Mouse (Mus musculus): Measurements from ENCODE around the gene 9130213A22Rik.

Gene 9130213A22Rik

GRCm38 (mm10) chr11:69123693-69124497, 1.5 kb upstream of the 9130213A22Rik start:
- DNase-seq (ENCODE audit: low spot score): peak; percentile 97

GRCm38 (mm10) chr11:69123056-69123692, 785 bp upstream of the 9130213A22Rik start:
- DNase-seq (ENCODE audit: low spot score): peak; percentile 96

GRCm38 (mm10) chr11:69121741-69122335, 551 bp downstream of the 9130213A22Rik start:
- no peak for DNase-seq (ENCODE audit: low spot score)

GRCm38 (mm10) chr11:69121001-69121740, 1.2 kb downstream of the 9130213A22Rik start:
- peak; percentile 48 for DNase-seq (ENCODE audit: low spot score)

GRCm38 (mm10) chr11:69120221-69121000, 2.0 kb downstream of the 9130213A22Rik start, which contains the start of gene Hes7:
TSS of gene Hes7 (plus strand) at chr11:69120404.
- peak; percentile 66 for DNase-seq (ENCODE audit: low spot score)

- DNase-seq (ENCODE audit: low spot score): peak; percentile 5
Observed at GRCm38 (mm10) chr11:69119446-69120155, 2.8 kb downstream of the 9130213A22Rik start.

- DNase-seq (ENCODE audit: low spot score): peak; percentile 99
Observed at GRCm38 (mm10) chr11:69118765-69119164, 3.6 kb downstream of the 9130213A22Rik start.

- peak; percentile 61 for DNase-seq (ENCODE audit: low spot score)
Observed at GRCm38 (mm10) chr11:69117737-69118695, 4.4 kb downstream of the 9130213A22Rik start.

GRCm38 (mm10) chr11:69116843-69117242, 5.5 kb downstream of the 9130213A22Rik start:
- no peak for DNase-seq (ENCODE audit: low spot score)

GRCm38 (mm10) chr11:69114621-69115020, 7.8 kb downstream of the 9130213A22Rik start:
- no peak for DNase-seq (ENCODE audit: low spot score)

- no peak for DNase-seq (ENCODE audit: low spot score)
Observed at GRCm38 (mm10) chr11:69114018-69114417, 8.4 kb downstream of the 9130213A22Rik start.

- no peak for DNase-seq (ENCODE audit: low spot score)
Observed at GRCm38 (mm10) chr11:69111865-69112264, 10.5 kb downstream of the 9130213A22Rik start.

GRCm38 (mm10) chr11:69111051-69111810, 11.2 kb downstream of the 9130213A22Rik start:
- no peak for DNase-seq (ENCODE audit: low spot score)

GRCm38 (mm10) chr11:69110319-69111046, 11.9 kb downstream of the 9130213A22Rik start:
- peak; percentile 97 for DNase-seq (ENCODE audit: low spot score)

GRCm38 (mm10) chr11:69109032-69109900, 13.1 kb downstream of the 9130213A22Rik start:
- no peak for DNase-seq (ENCODE audit: low spot score)

GRCm38 (mm10) chr11:69108223-69108622, 14.2 kb downstream of the 9130213A22Rik start:
- DNase-seq (ENCODE audit: low spot score): no peak

- no peak for DNase-seq (ENCODE audit: low spot score)
Observed at GRCm38 (mm10) chr11:69107676-69108075, 14.7 kb downstream of the 9130213A22Rik start.

Measured in retina, embryonic 14.5 days (tissue).